Mouse (Mus musculus): ENCODE results near the gene Fndc3b. TPM values are rescaled to one million over a fixed set of nuclear protein-coding genes. Genes with fewer than 3 reads are reported as not detected.

Gene Fndc3b
- total RNA-seq, 2 experiments from 2014 or later, result 13.9 to 18.5 TPM

- no peak for DNase-seq (ENCODE audit: low spot score)
Observed at GRCm38 (mm10) chr3:27622451-27622850, 88.7 kb downstream of the Fndc3b start.

DNA sequence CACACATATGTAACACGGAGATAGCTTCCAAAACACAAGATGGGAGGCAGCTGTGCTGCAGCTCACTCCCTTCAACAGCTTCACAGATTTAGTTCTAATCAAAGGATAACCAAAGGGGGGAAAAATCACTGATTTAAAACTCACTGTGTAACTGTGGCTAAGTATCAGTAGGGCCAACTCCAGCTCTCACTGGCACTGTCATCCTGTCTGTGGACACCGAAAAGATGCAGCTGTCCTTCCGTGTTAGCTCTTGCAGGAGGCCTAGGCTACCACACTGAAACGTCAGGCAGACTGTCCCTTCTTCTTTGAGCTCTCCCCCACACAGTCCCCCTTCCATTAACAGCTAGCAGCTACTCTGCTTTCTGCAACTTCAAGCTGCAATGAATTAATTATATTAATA, 89.9 kb downstream of the Fndc3b start:
- DNase-seq (ENCODE audit: low spot score), result no peak

GRCm38 (mm10) chr3:27617733-27618132, 93.4 kb downstream of the Fndc3b start:
- no peak for DNase-seq (ENCODE audit: low spot score)

DNA sequence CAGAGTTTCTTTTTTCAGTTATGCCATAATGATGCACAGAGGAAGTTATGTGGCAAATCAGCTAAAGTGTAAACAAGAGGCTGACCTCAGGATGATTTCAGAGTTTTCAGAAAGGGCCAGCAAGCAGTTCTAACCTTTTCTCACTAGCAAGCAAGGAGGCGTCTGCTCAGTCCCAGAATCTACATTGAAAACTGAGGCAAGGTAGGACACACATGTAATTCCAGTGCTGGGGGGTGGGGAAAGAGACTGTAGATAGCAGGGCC, 93.9 kb downstream of the Fndc3b start:
- no peak for DNase-seq (ENCODE audit: low spot score)

DNA sequence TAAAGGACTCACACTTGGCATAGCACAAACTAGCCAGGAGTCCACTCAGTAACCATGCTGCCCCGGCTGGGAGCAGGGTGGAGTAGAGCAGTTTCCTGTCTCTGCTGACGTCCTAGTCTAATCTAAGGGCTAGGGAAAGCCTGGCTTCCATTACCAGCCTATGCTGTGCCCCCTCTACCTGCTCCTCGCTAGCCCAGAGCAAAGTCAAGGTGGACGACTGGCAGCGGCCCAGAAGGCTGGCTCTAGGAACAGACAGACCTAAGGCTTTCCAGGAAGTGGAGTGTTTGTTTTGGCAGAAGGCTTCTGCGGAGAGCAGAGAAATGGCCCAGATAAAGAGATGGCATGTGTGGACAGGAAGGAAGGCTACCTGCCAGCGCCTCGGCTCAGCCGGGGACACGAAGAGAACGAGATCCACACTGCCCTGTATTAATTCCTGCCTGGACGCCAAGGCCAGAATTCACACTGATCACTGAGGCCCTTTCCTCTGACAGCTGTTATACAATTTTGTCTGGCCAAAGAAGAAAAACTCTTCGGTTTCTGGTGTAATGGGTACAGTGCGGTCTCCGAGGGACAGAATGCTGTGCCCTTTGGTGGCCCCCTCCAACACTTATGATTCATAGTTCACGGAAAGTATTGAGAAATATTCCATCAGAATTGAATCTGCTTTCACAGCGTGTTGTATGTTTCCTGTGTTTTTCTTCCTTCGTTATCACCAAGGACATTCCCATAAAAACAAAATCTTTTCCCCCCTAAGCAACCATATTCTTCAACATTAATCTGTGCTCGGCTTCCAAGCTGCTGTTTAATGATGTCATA, 94.5 kb downstream of the Fndc3b start:
- peak; percentile 57 for DNase-seq (ENCODE audit: low spot score)

- DNase-seq (ENCODE audit: low spot score), result no peak
Observed at GRCm38 (mm10) chr3:27615479-27615878, 95.6 kb downstream of the Fndc3b start.

GRCm38 (mm10) chr3:27613828-27614227, 97.3 kb downstream of the Fndc3b start:
- no peak for DNase-seq (ENCODE audit: low spot score)

DNA sequence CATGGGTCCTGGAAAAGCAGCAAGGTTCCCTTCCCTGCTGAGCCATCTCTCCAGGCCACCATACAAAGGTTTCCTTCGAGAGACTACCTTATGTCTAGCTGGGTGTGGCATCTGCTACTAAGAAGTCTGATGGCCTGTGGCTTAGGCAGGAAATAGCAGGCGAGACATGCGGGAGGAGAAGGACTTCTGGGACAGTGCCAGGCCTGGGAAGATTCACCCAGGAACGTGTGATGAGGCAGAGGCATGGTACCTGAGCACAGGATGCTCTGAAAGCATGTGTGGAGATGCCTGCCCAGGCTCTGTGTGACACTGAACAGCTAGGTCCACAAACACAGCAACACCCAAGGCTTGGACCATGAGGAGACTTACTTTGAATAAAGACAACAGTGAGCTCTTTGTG, 98.1 kb downstream of the Fndc3b start:
- no peak for DNase-seq (ENCODE audit: low spot score)

DNA sequence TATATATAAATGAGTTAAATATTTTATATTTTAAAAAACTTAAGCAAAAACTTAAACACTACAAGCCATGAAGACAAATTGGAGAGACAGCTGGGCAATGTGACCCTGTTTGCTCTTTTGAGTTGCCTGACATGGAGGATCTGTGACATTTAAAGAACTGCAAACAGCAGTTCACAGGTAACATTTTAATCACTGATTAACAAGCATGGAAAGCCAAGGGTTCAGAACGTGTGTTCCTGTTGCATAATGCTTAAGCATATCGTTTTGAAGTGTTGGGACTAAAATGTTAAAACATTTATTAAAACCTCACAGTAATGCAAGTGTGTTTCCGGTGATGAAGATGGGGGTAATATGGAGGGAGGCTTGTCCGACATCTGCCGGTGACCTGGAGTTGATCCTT, 99.1 kb downstream of the Fndc3b start:
- no peak for DNase-seq (ENCODE audit: low spot score)

DNA sequence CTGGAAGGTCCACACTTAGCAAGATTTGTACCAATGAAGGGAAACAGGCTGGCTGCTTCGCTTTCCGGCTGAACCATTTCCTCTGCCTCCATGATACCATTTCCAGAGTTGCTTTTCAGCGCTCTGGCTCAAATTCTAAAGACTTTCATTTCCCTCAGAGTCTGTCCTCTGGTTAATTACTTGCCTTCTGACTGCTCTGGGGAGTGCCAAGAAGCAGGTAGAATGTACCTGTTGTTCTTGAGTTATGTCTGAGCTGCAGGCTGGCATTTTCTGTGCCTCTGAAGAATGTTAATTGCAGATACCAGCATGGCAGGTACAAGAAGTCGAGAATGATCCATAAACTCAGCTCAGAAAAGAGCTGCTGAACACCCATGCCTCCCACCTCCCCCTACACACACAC, 100.6 kb downstream of the Fndc3b start:
- no peak for DNase-seq (ENCODE audit: low spot score)

- no peak for DNase-seq (ENCODE audit: low spot score)
Observed at GRCm38 (mm10) chr3:27610089-27610488, 101.0 kb downstream of the Fndc3b start.

- peak; percentile 34 for DNase-seq (ENCODE audit: low spot score)
Observed at GRCm38 (mm10) chr3:27607796-27608151, 103.3 kb downstream of the Fndc3b start.

GRCm38 (mm10) chr3:27607081-27607795, 103.9 kb downstream of the Fndc3b start:
- peak; percentile 56 for DNase-seq (ENCODE audit: low spot score)

- no peak for DNase-seq (ENCODE audit: low spot score)
Observed at GRCm38 (mm10) chr3:27606626-27607025, 104.5 kb downstream of the Fndc3b start.

DNA sequence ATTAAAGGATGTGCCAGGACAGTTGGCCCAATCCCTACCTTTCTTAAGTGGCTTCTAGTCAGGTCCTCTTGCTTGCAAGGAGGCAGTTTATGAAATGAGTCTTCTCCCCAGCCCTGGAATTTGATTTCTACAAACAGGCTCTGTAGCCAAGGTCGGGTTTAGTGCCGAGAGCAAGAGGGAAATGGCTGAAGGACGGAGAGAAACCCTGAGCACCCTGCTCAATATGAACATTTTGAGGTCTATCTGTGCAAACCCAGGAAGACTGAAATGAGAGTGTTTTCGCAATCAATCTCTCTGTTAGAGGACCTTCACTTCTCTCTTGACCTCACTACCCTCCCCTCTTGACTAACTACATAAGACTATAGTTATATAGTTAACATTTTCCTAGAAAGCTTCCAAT, 105.5 kb downstream of the Fndc3b start:
- no peak for DNase-seq (ENCODE audit: low spot score)

DNA sequence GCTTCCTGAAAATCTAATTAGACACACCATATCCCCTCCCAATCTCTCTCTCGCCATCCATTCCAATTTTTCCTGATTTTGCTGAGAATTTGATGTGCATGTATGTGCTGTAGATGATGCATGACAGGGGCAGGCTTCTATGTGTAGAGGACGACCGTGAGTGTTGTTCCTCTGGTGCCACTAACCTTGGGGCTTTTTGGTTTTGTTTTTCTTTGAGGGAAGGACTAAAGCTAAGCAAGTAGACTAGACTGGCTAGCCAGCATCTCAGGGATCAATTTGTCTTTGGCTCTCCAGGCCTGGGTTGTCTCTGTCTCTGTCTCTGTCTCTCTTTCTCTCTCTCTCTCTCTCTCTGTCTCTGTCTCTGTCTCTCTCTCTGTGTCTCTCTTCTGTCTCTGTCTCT, 106.0 kb downstream of the Fndc3b start:
- DNase-seq (ENCODE audit: low spot score), result no peak

DNA sequence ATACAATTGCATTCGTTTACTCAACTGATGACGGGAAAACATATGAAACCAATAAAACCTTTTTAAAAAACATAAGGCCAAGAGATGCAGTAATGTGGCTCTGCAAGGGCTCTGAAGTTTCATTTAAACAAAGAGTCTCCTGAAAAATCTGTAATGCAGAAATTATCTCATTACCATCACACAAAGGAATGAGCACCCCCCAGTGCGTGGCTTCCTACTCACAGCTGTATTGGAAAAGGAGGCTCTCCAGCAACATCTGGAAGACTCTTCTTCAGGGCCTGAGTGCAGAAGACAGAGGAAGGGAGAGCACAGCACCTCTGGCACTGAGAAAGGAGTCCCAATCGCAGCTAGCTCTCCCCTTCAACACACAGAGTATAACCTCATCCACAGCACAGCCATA, 106.5 kb downstream of the Fndc3b start:
- no peak for DNase-seq (ENCODE audit: low spot score)

DNA sequence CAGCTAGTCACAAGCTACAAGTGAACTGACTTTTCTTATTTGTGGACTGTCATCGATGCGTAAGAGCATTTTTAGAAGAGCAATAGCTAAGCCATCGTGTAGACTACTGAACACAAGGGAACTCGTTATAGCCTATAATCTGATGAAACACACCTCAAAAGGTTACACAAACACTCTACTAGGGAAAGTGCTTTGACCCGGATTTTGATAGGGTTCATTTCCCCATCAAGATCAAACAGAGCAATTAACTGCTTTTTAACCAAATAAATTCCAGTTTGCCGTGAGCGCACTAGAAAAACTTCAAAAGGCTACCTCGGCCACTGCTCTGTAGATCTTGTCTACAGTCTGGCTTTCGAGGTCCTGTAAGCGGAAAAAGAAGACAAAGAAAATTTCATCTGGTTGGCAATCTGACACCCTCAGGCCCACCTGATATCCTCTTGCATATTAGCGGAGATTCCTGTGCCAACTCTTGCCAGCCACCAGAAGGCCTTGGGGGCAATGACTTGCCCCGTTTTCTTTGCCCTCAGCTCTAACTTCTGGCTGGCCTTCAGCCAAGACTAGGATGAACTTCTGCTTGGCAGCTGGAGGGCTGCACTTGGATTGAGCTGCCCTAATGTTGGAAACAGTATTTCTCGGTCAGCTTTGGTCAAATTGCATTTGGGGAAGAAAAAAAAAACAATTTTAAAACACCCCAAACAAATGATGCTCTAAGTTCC, 107.0 kb downstream of the Fndc3b start:
- DNase-seq (ENCODE audit: low spot score), result no peak

- DNase-seq (ENCODE audit: low spot score), result no peak
Observed at GRCm38 (mm10) chr3:27600645-27601044, 110.5 kb downstream of the Fndc3b start.

GRCm38 (mm10) chr3:27600197-27600596, 110.9 kb downstream of the Fndc3b start:
- no peak for DNase-seq (ENCODE audit: low spot score)

GRCm38 (mm10) chr3:27598437-27599382, 112.4 kb downstream of the Fndc3b start:
- peak; percentile 18 for DNase-seq (ENCODE audit: low spot score)
